Comparison of ENCODE assay signal across 8 mouse cellular contexts in the genomic region with DNA sequence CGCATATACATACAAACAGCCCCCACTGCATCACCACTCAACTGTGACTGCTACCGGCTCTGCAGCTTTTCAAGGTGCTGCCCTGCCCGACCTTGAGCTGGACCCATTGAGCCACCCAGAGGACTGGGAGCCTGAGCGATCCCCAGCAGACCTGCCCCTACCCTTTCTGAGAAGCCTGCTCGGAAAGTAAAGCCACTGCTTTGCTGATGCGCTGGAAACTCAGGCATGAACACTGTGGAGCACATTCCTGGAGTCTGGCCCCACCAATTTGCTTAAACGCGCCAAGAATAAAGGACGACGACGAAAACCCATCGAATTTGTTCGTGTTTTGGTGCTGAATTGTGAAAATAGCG. TPM values are rescaled to one million over a fixed set of nuclear protein-coding genes. Genes with fewer than 3 reads are reported as not detected.
DNase-seq lines count a peak whose midpoint lies in the region; ATAC-seq and TF ChIP-seq lines count a peak whose summit lies in the region.

No protein-coding gene starts in this region.

- H3K4me1 ChIP-seq in lung, adult 2 months (ENCODE audit: control insufficient read depth, insufficient read depth, low read length) = peaks cover 18% of the 10 kb centered on the region
- peaks cover 9% of the 10 kb centered on the region for H3K4me1 ChIP-seq in embryonic fibroblast, embryonic 13.5 days (ENCODE audit: control insufficient read depth, insufficient read depth, low read length)
- peaks cover 33% of the 10 kb centered on the region for H3K4me1 ChIP-seq in midbrain, embryonic 12.5 days

- peak overlapping the region; percentile 68 for H3K4me3 ChIP-seq in lung, adult 2 months (replicated peaks; ENCODE audit: extremely low read depth, low read depth, low read length)
- peak overlapping the region; percentile 49 for H3K4me3 ChIP-seq in embryonic fibroblast, embryonic 13.5 days (ENCODE audit: insufficient read depth, low read length)
- H3K4me3 ChIP-seq in midbrain, embryonic 12.5 days = peak overlapping the region; percentile 69

- no peaks in the 10 kb centered on the region for H3K36me3 ChIP-seq in midbrain, embryonic 12.5 days

- peak; percentile 50 for DNase-seq in lung, adult 2 months
- DNase-seq in lung, postnatal 36 days = no peak
- DNase-seq in kidney, adult 18-20 months = peak; percentile 46
- no peak for DNase-seq in c-Kit-positive CD71-positive TER-119-positive erythroid progenitor cells, embryonic 14.5 days (ENCODE audit: low spot score)
- no peak for DNase-seq in urinary bladder, postnatal 36 days (ENCODE audit: low spot score in 2 of 2)
- no peak for DNase-seq in yolk sac, embryonic 10.5 days (ENCODE audit: low spot score)

- peak overlapping the region; percentile 74 for H3K27ac ChIP-seq in embryonic fibroblast, embryonic 13.5 days (ENCODE audit: insufficient read depth, low read length)
- H3K27ac ChIP-seq in midbrain, embryonic 12.5 days (replicated peaks) = no peak overlapping the region

- no peak for TF ChIP-seq POLR2A in lung, adult 2 months (IDR thresholded peaks at IDR 0.05; ENCODE audit: borderline replicate concordance, extremely low read depth, low read depth, low read length)
- TF ChIP-seq POLR2A in embryonic fibroblast, embryonic 13.5 days (IDR thresholded peaks at IDR 0.05; ENCODE audit: low read depth, low read length) = no peak

- peak overlapping the region; percentile 21 for H3K9ac ChIP-seq in midbrain, embryonic 12.5 days (replicated peaks)

- H3K27me3 ChIP-seq in midbrain, embryonic 12.5 days = peaks cover 52% of the 10 kb centered on the region

- no peak for TF ChIP-seq CTCF in lung, adult 2 months (IDR thresholded peaks at IDR 0.05; ENCODE audit: insufficient read depth, low read length)
- no peak for TF ChIP-seq CTCF in embryonic fibroblast, embryonic 13.5 days (IDR thresholded peaks at IDR 0.05; ENCODE audit: borderline replicate concordance, insufficient read depth, low read length)

- H3K9me3 ChIP-seq in midbrain, embryonic 12.5 days = no peaks in the 10 kb centered on the region

- H3K4me2 ChIP-seq in midbrain, embryonic 12.5 days (replicated peaks) = peak overlapping the region; percentile 100

- 0 out of 2 replicates have a peak, but pooled peaks have one; percentile 16 for ATAC-seq in midbrain, embryonic 12.5 days (ENCODE audit: low FRiP score, low read depth)

- under 1% methylated on average over 14 of the region's 14 CpGs for WGBS in lung, adult 2 months
- WGBS in midbrain, embryonic 12.5 days = 1% methylated on average over 14 of the region's 14 CpGs

RNA-seq across cellular contexts. Expression of a gene that starts 0.5 kb away (rescaled TPM):
- polyA plus RNA-seq in lung, adult 2 months (2012; rRNA removed) = 43.6 and 48.6 TPM in 2 replicates
- 10.7 and 13.0 TPM in 2 replicates for polyA plus RNA-seq in embryonic fibroblast, embryonic 13.5 days (2011; ENCODE audit: insufficient read length, low read depth, missing spikeins)
- polyA plus RNA-seq in midbrain, embryonic 12.5 days (2016; fragmentation: Nextera tagmentation; extraction: Ambion mirVana) = 4.7 and 5.4 TPM in 2 replicates

RNA-seq across cellular contexts. Expression of a gene that starts 12.1 kb away (rescaled TPM):
- 8.9 TPM in 2 replicates for polyA plus RNA-seq in lung, adult 2 months (2012; rRNA removed)
- polyA plus RNA-seq in embryonic fibroblast, embryonic 13.5 days (2011; ENCODE audit: insufficient read length, low read depth, missing spikeins) = 21.0 and 23.2 TPM in 2 replicates
- 25.8 and 28.9 TPM in 2 replicates for polyA plus RNA-seq in midbrain, embryonic 12.5 days (2016; fragmentation: Nextera tagmentation; extraction: Ambion mirVana)

RNA-seq across cellular contexts. Expression of a gene that starts 19.3 kb away (rescaled TPM):
- 64.2 and 72.5 TPM in 2 replicates for polyA plus RNA-seq in lung, adult 2 months (2012; rRNA removed)
- 7.4 and 10.8 TPM in 2 replicates for polyA plus RNA-seq in embryonic fibroblast, embryonic 13.5 days (2011; ENCODE audit: insufficient read length, low read depth, missing spikeins)
- 30.9 and 33.9 TPM in 2 replicates for polyA plus RNA-seq in midbrain, embryonic 12.5 days (2016; fragmentation: Nextera tagmentation; extraction: Ambion mirVana)

RNA-seq across cellular contexts. Expression of a gene that starts 19.3 kb away (rescaled TPM):
- 15.9 and 21.6 TPM in 2 replicates for polyA plus RNA-seq in lung, adult 2 months (2012; rRNA removed)
- polyA plus RNA-seq in embryonic fibroblast, embryonic 13.5 days (2011; ENCODE audit: insufficient read length, low read depth, missing spikeins) = 5.7 and 7.5 TPM in 2 replicates
- polyA plus RNA-seq in midbrain, embryonic 12.5 days (2016; fragmentation: Nextera tagmentation; extraction: Ambion mirVana) = 20.8 and 23.4 TPM in 2 replicates

RNA-seq across cellular contexts. Expression of a gene that starts 30.2 kb away (rescaled TPM):
- 0.08 TPM in 1 of 2 replicates, not detected in the other for polyA plus RNA-seq in lung, adult 2 months (2012; rRNA removed)
- not detected in 2 replicates for polyA plus RNA-seq in embryonic fibroblast, embryonic 13.5 days (2011; ENCODE audit: insufficient read length, low read depth, missing spikeins)
- 0.59 and 1.3 TPM in 2 replicates for polyA plus RNA-seq in midbrain, embryonic 12.5 days (2016; fragmentation: Nextera tagmentation; extraction: Ambion mirVana)

Comparison
In these comparisons a context has a peak if more than half of its experiments do, and no peak if none do; other contexts are left out.
1. DNase-seq: peak in lung, adult 2 months (single experiment) and kidney, adult 18-20 months (single experiment); none in lung, postnatal 36 days (single experiment), c-Kit-positive CD71-positive TER-119-positive erythroid progenitor cells, embryonic 14.5 days (single experiment), urinary bladder, postnatal 36 days (0 of 2) and yolk sac, embryonic 10.5 days (single experiment).
2. Peak in every context shown above with its lines, with median percentiles within 50 percentile points of each other: H3K4me3 ChIP-seq.